Mouse (Mus musculus): Measurements from ENCODE around the gene Pofut2.

Gene Pofut2

GRCm38 (mm10) chr10:77315682-77316081 is 56.7 kb downstream of the Pofut2 start:
- DNase-seq (ENCODE audit: low spot score), result no peak
